Mouse (Mus musculus): Measurements from ENCODE around the gene Mllt10. TPM values are rescaled to one million over a fixed set of nuclear protein-coding genes. Genes with fewer than 3 reads are reported as not detected.

The Mllt10 gene
- polyA plus RNA-seq (2014; fragmentation: Nextera tagmentation; extraction: Ambion mirVana): 36.4 and 40.2 TPM in 2 replicates

DNA sequence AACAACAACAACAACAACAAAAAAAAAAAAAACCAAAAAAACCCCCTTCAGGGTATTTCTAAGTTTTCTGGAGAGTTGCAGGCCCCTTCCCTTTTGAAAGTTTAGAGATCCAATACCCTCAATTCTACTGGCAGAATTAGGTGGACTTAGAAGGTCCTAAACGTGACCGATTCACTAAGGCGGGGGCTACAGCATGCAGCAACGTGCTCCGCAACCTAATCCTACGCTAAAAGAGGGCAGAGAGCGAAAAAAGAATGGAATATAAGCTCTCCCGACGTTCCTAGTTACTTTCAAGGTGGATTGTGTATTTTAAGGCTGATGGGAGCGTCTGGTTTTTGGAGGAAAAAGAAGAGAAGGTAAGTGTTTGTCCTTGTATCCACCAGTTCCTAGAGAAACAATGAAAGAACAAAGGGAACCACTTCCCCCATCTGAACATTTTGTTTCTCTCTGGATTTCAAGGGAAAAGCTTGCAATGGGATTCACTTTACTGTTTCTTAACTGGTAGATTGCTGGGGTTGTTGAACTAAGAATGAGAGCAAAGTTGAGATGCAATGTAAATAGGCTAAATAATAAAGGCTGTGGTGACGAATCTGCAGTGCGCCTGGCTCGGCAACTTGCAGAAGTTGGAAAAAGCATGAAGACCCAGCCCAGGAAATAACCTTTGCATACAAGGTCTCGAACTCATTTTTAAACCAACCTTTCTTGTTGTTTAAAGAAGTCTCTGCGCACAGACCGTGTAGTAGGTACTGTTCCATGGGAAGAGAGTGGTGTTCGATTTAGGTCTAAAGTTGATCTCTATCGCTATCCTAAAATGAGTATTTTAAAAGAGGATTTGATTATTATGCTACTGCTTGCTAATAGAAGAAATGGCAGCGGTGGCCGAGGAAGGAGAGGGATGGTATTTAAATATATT, at the start of gene Mllt10:
TSS of gene Mllt10 (plus strand) at position 222 of the 913 bp plus-strand sequence.
- peak within 1 kb of the TSS; percentile 98 for H3K9ac ChIP-seq (ENCODE audit: low read length)
- ATAC-seq (replicated peaks; ENCODE audit: low FRiP score, low TSS enrichment, low read depth) (no peak), DNase-seq (ENCODE audit: low spot score) (no peak)
- no peaks in the 10 kb centered on the region for H3K9me3 ChIP-seq (ENCODE audit: control insufficient read depth, low read length)
- H3K27me3 ChIP-seq (replicated peaks; ENCODE audit: control insufficient read depth, insufficient read depth, low read length): no peaks in the 10 kb centered on the region
- H3K27ac ChIP-seq (ENCODE audit: low read depth): peak within 1 kb of the TSS; percentile 100
- 4% methylated on average over 20 of the region's 20 CpGs for WGBS
- peak within 1 kb of the TSS; percentile 56 for H3K4me3 ChIP-seq (ENCODE audit: low read depth, low read length)
- H3K4me1 ChIP-seq (replicated peaks; ENCODE audit: control insufficient read depth, insufficient read depth, low read length): peaks cover 40% of the 10 kb centered on the region
- peak within 1 kb of the TSS; percentile 94 for H3K4me2 ChIP-seq (ENCODE audit: low read length)
- H3K36me3 ChIP-seq (ENCODE audit: control insufficient read depth, insufficient read depth, low read length): no peaks in the 10 kb centered on the region

DNA sequence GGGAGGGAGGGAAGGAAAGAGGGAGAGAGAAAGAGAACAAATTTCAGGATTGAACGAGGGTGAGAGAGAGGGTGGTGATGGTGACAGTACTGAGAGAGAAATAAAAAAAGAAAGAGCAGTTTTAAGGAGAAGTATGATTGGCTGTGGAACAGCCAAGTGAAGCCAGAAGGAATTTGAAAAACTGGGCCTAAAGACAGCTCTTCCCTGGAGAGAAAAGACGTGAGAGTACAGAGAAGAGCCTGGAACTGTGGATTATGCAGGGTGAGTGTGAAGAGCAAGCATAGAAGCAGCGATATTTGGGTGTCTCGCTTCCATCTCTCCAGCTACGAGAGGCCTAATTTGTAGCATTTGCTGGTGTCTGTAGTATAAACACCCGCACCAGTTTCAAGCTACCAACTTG, 43.8 kb upstream of the Mllt10 start:
- no peaks in the 10 kb centered on the region for H3K27me3 ChIP-seq (replicated peaks; ENCODE audit: control insufficient read depth, insufficient read depth, low read length)
- no peaks in the 10 kb centered on the region for H3K4me1 ChIP-seq (replicated peaks; ENCODE audit: control insufficient read depth, insufficient read depth, low read length)
- no peak overlapping the region for H3K9ac ChIP-seq (ENCODE audit: low read length)
- no peak overlapping the region for H3K27ac ChIP-seq (ENCODE audit: low read depth)
- 86% methylated on average over 6 of the region's 6 CpGs for WGBS
- DNase-seq (ENCODE audit: low spot score) (no peak), ATAC-seq (replicated peaks; ENCODE audit: low FRiP score, low TSS enrichment, low read depth) (no peak)
- no peak overlapping the region for H3K4me2 ChIP-seq (ENCODE audit: low read length)
- H3K36me3 ChIP-seq (ENCODE audit: control insufficient read depth, insufficient read depth, low read length): no peaks in the 10 kb centered on the region
- H3K4me3 ChIP-seq (ENCODE audit: low read depth, low read length): no peak overlapping the region
- H3K9me3 ChIP-seq (ENCODE audit: control insufficient read depth, low read length): no peaks in the 10 kb centered on the region

DNA sequence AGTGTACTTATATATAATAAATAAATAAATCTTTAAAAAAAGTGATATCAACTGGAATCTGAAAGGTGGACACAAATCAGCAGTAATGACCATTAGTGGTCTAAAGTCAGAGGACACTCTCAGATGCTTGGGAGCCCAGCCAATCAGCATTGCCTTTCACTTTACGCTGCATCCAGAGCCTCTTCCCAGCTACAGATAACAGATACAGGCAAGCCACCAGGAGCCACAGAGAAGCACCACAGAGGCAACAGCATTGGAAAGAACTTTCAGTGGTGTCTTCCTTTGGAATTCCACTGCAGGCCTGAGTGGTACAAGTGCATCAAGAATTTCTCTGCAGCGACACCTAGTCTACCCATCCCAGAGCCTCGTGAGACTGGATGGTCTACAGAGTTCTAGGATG, 42.2 kb upstream of the Mllt10 start:
- H3K9me3 ChIP-seq (ENCODE audit: control insufficient read depth, low read length): no peaks in the 10 kb centered on the region
- H3K27ac ChIP-seq (ENCODE audit: low read depth): no peak overlapping the region
- no peaks in the 10 kb centered on the region for H3K4me1 ChIP-seq (replicated peaks; ENCODE audit: control insufficient read depth, insufficient read depth, low read length)
- no peaks in the 10 kb centered on the region for H3K36me3 ChIP-seq (ENCODE audit: control insufficient read depth, insufficient read depth, low read length)
- no peak for DNase-seq (ENCODE audit: low spot score)
- no peak overlapping the region for H3K9ac ChIP-seq (ENCODE audit: low read length)
- H3K4me3 ChIP-seq (ENCODE audit: low read depth, low read length): no peak overlapping the region
- no peak overlapping the region for H3K4me2 ChIP-seq (ENCODE audit: low read length)
- ATAC-seq (replicated peaks; ENCODE audit: low FRiP score, low TSS enrichment, low read depth): no peak
- H3K27me3 ChIP-seq (replicated peaks; ENCODE audit: control insufficient read depth, insufficient read depth, low read length): no peaks in the 10 kb centered on the region
- WGBS: 88% methylated on average over 3 of the region's 3 CpGs

DNA sequence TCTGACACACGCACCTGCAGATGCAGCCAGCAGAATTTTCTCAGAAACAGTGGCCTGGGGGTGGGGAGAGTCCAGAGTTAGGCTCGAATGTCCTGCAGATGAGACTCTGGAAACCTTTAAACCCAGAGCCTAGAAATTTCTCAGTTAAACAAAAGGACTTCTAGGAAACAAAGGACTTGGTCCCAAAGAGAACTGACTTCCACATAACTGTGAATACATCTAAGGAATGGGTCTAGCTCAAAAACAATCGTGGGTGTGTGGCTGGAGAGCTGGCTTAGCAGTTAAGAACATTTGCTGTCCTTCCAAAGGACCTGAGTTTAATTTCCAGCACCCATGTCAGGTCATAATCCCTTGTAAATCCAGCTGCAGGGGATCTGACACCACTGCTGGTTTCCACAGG, 39.5 kb upstream of the Mllt10 start:
- H3K36me3 ChIP-seq (ENCODE audit: control insufficient read depth, insufficient read depth, low read length): no peaks in the 10 kb centered on the region
- H3K9ac ChIP-seq (ENCODE audit: low read length): no peak overlapping the region
- no peaks in the 10 kb centered on the region for H3K27me3 ChIP-seq (replicated peaks; ENCODE audit: control insufficient read depth, insufficient read depth, low read length)
- no peaks in the 10 kb centered on the region for H3K4me1 ChIP-seq (replicated peaks; ENCODE audit: control insufficient read depth, insufficient read depth, low read length)
- WGBS: 71% methylated on average over 3 of the region's 3 CpGs
- no peak overlapping the region for H3K4me2 ChIP-seq (ENCODE audit: low read length)
- H3K9me3 ChIP-seq (ENCODE audit: control insufficient read depth, low read length): no peaks in the 10 kb centered on the region
- no peak overlapping the region for H3K27ac ChIP-seq (ENCODE audit: low read depth)
- ATAC-seq (replicated peaks; ENCODE audit: low FRiP score, low TSS enrichment, low read depth): no peak
- DNase-seq (ENCODE audit: low spot score): no peak
- H3K4me3 ChIP-seq (ENCODE audit: low read depth, low read length): no peak overlapping the region

DNA sequence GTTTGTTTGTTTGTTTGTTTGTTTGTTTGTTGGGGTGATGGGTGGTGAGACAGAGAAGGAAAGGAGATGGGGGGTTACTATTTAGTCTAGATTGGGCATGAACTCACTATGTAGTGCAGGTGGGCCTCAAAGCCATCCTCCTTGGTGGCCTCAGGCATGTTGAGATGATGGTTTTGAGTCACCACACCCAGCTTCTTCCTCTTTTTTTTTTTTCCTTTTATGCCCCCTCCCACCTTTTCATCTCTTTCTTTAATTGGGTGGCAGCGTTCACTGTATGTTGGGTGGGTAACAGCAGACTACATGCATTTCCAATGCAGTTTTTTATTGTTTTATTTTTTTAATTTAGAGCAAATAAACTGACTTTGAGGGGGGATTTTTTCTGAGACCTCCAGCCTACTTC, 38.4 kb upstream of the Mllt10 start:
- Histone ChIP-seq H3K27me3 (replicated peaks; ENCODE audit: control insufficient read depth, insufficient read depth, low read length) (no peaks in the 10 kb centered on the region), H3K4me1 (replicated peaks; ENCODE audit: control insufficient read depth, insufficient read depth, low read length) (no peaks in the 10 kb centered on the region), H3K9ac (ENCODE audit: low read length) (no peak overlapping the region), H3K4me3 (ENCODE audit: low read depth, low read length) (no peak overlapping the region), H3K36me3 (ENCODE audit: control insufficient read depth, insufficient read depth, low read length) (no peaks in the 10 kb centered on the region), H3K9me3 (ENCODE audit: control insufficient read depth, low read length) (no peaks in the 10 kb centered on the region), H3K4me2 (ENCODE audit: low read length) (no peak overlapping the region), H3K27ac (ENCODE audit: low read depth) (no peak overlapping the region)
- ATAC-seq (replicated peaks; ENCODE audit: low FRiP score, low TSS enrichment, low read depth): no peak
- DNase-seq (ENCODE audit: low spot score): no peak
- 93% methylated on average over 1 of the region's 1 CpGs for WGBS

DNA sequence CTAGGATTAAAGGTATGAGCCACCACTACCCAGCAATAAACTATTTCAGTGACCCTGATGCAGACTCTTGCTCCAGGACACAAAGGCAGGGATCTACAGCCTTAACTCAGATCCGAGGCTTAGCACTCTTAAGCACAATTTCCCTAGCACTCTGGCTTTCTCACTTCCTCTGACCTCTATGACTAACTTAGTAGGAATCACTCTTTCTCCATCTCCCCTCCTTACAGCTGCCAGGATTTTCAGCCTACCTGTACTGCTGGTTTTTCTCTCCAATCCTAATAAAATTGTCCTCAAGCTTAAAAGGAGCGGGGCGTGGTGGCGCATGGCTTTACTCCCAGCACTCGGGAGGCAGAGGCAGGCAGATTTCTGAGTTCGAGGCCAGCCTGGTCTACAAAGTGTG, 37.7 kb upstream of the Mllt10 start:
- H3K27ac ChIP-seq (ENCODE audit: low read depth): no peak overlapping the region
- no peaks in the 10 kb centered on the region for H3K4me1 ChIP-seq (replicated peaks; ENCODE audit: control insufficient read depth, insufficient read depth, low read length)
- ATAC-seq (replicated peaks; ENCODE audit: low FRiP score, low TSS enrichment, low read depth): no peak
- no peaks in the 10 kb centered on the region for H3K27me3 ChIP-seq (replicated peaks; ENCODE audit: control insufficient read depth, insufficient read depth, low read length)
- no peak overlapping the region for H3K4me3 ChIP-seq (ENCODE audit: low read depth, low read length)
- no peak overlapping the region for H3K9ac ChIP-seq (ENCODE audit: low read length)
- H3K4me2 ChIP-seq (ENCODE audit: low read length): no peak overlapping the region
- no peak for DNase-seq (ENCODE audit: low spot score)
- WGBS: 94% methylated on average over 6 of the region's 6 CpGs
- no peaks in the 10 kb centered on the region for H3K36me3 ChIP-seq (ENCODE audit: control insufficient read depth, insufficient read depth, low read length)
- H3K9me3 ChIP-seq (ENCODE audit: control insufficient read depth, low read length): no peaks in the 10 kb centered on the region

DNA sequence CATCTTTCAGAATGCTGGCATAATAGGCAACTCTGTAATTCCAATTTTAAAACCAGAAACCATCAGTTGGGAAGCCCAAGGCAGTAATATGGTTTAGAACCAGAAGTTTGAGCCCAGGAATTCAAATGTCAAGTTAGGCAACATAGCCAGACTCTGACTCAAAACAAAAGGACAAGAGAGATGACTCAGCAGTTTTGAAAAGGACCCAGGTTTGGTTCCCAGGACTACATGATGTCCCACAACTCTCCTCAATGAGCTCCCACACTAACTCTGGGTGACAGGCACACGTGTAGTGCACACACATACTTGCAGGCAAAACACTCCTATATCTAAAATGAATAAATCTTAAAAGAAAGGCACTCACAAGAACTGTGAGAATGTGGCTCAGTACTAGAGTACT, 35.9 kb upstream of the Mllt10 start:
- ATAC-seq (replicated peaks; ENCODE audit: low FRiP score, low TSS enrichment, low read depth) (no peak), DNase-seq (ENCODE audit: low spot score) (no peak)
- 78% methylated on average over 1 of the region's 1 CpGs for WGBS
- no peaks in the 10 kb centered on the region for H3K9me3 ChIP-seq (ENCODE audit: control insufficient read depth, low read length)
- H3K4me2 ChIP-seq (ENCODE audit: low read length): no peak overlapping the region
- no peak overlapping the region for H3K4me3 ChIP-seq (ENCODE audit: low read depth, low read length)
- H3K27ac ChIP-seq (ENCODE audit: low read depth): no peak overlapping the region
- no peaks in the 10 kb centered on the region for H3K36me3 ChIP-seq (ENCODE audit: control insufficient read depth, insufficient read depth, low read length)
- H3K4me1 ChIP-seq (replicated peaks; ENCODE audit: control insufficient read depth, insufficient read depth, low read length): no peaks in the 10 kb centered on the region
- H3K27me3 ChIP-seq (replicated peaks; ENCODE audit: control insufficient read depth, insufficient read depth, low read length): no peaks in the 10 kb centered on the region
- no peak overlapping the region for H3K9ac ChIP-seq (ENCODE audit: low read length)

DNA sequence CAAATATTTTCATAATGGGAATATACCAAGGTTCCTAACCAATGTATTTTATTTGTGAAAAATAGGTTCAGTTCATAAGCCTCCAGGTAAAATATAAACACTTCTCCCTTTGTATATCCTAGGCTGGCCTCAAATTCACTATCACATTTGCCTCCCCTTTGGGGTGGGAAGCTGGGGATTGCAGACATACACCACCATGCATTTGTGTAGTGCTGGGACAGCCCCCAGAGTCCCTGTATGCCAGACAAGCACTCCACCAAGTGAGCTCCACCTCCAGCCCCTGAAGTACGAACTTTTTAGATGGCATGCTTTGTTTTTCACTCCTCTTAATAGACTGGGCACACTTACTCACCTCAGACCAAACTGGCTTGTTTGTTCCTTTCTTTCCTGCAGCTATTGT, 32.2 kb upstream of the Mllt10 start:
- Histone ChIP-seq H3K9me3 (ENCODE audit: control insufficient read depth, low read length) (no peaks in the 10 kb centered on the region), H3K36me3 (ENCODE audit: control insufficient read depth, insufficient read depth, low read length) (no peaks in the 10 kb centered on the region), H3K27ac (ENCODE audit: low read depth) (no peak overlapping the region), H3K4me2 (ENCODE audit: low read length) (no peak overlapping the region), H3K4me3 (ENCODE audit: low read depth, low read length) (no peak overlapping the region), H3K4me1 (replicated peaks; ENCODE audit: control insufficient read depth, insufficient read depth, low read length) (peaks cover 5% of the 10 kb centered on the region), H3K27me3 (replicated peaks; ENCODE audit: control insufficient read depth, insufficient read depth, low read length) (no peaks in the 10 kb centered on the region), H3K9ac (ENCODE audit: low read length) (no peak overlapping the region)
- WGBS: 58% methylated on average over 1 of the region's 1 CpGs
- DNase-seq (ENCODE audit: low spot score) (no peak), ATAC-seq (replicated peaks; ENCODE audit: low FRiP score, low TSS enrichment, low read depth) (no peak)

DNA sequence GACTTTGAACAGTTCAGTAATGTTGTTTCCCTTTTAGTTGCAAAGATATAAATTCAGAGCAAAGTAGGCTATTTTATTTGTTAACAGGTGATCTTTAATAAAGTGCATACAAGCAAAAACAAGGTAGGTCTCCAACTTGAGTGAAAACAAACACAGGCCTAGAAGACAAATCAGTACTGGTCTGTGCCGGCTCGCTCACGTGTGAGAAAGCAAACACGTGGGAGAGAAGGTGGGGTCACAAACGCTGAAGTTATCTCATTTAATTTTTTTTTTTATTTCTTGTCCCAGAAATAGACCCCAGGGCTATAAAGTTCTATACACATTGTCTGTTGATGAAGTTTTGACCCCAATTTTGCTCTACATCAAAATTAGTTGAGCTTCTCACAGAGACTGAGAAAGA, 29.9 kb upstream of the Mllt10 start:
- Histone ChIP-seq H3K36me3 (ENCODE audit: control insufficient read depth, insufficient read depth, low read length) (no peaks in the 10 kb centered on the region), H3K4me3 (ENCODE audit: low read depth, low read length) (no peak overlapping the region), H3K9me3 (ENCODE audit: control insufficient read depth, low read length) (no peaks in the 10 kb centered on the region), H3K4me2 (ENCODE audit: low read length) (peak overlapping the region; percentile 92; the same call in 1 of the 2 replicates), H3K9ac (ENCODE audit: low read length) (no peak overlapping the region), H3K27ac (ENCODE audit: low read depth) (no peak overlapping the region), H3K27me3 (replicated peaks; ENCODE audit: control insufficient read depth, insufficient read depth, low read length) (no peaks in the 10 kb centered on the region), H3K4me1 (replicated peaks; ENCODE audit: control insufficient read depth, insufficient read depth, low read length) (peaks cover 5% of the 10 kb centered on the region)
- ATAC-seq (replicated peaks; ENCODE audit: low FRiP score, low TSS enrichment, low read depth): no peak
- 76% methylated on average over 5 of the region's 5 CpGs for WGBS
- DNase-seq (ENCODE audit: low spot score): no peak

All from intestine, embryonic 14.5 days (tissue).